Mouse (Mus musculus) forebrain, embryonic 11.5 days (tissue): ENCODE data around the gene Cped1. TPM values are rescaled to one million over a fixed set of nuclear protein-coding genes. Genes with fewer than 3 reads are reported as not detected.

Source experiments
- ATAC-seq: fragments of 200-750 bp; cut with Nextera tagmentation; replicated peaks from 2 replicates; pipeline ENCODE4 v1.8.0; 2017; ENCODE audit warnings: moderate TSS enrichment; ENCODE audit not compliant: low FRiP score
- DNase-seq: peaks from one replicate; pipeline ENCODE4 v3.0.0-alpha.2; 2017; ENCODE audit warnings: low spot score
- H3K27ac ChIP-seq: fragments of 300-500 bp; sonication (generic); 2 replicates; pipeline ENCODE4 v1.5.1; 2014; ENCODE audit warnings: low read depth, low read length
- H3K27me3 ChIP-seq: fragments of 300-500 bp; sonication (generic); 2 replicates; pipeline ENCODE4 v1.6.1; 2014; ENCODE audit warnings: mild to moderate bottlenecking, low read length, mixed read lengths; ENCODE audit not compliant: control insufficient read depth, insufficient read depth
- H3K36me3 ChIP-seq: fragments of 300-500 bp; sonication (generic); 2 replicates; pipeline ENCODE4 v1.6.1; 2014; ENCODE audit warnings: mild to moderate bottlenecking, low read length, moderate library complexity, mixed read lengths; ENCODE audit not compliant: control insufficient read depth, insufficient read depth
- H3K4me1 ChIP-seq: fragments of 300-500 bp; sonication (generic); replicated peaks from 2 replicates; pipeline ENCODE4 v1.6.1; 2014; ENCODE audit warnings: low read length, mixed read lengths; ENCODE audit not compliant: control insufficient read depth, insufficient read depth
- H3K4me2 ChIP-seq: fragments of 300-500 bp; sonication (generic); 2 replicates; pipeline ENCODE4 v1.6.1; 2014; ENCODE audit warnings: low read depth, mild to moderate bottlenecking, low read length, moderate library complexity, mixed read lengths; ENCODE audit not compliant: severe bottlenecking
- H3K4me3 ChIP-seq: fragments of 300-500 bp; sonication (generic); 2 replicates; pipeline ENCODE4 v1.5.1; 2014; ENCODE audit warnings: low read depth, low read length
- H3K9ac ChIP-seq: fragments of 300-500 bp; sonication (generic); 2 replicates; pipeline ENCODE4 v1.6.1; 2014; ENCODE audit warnings: low read length
- H3K9me3 ChIP-seq: fragments of 300-500 bp; sonication (generic); 2 replicates; pipeline ENCODE4 v1.6.1; 2016; ENCODE audit warnings: low read length, mixed read lengths; ENCODE audit not compliant: control insufficient read depth
- WGBS: fragments of 180-500 bp; shearing (Covaris S2); extraction: QIAGEN DNeasy Blood & Tissue Kit; methylation state at CpG from one replicate; pipeline ENCODE4 v1.1.7; 2014; 5-methylcytosine and 5-hydroxymethylcytosine counted together
- polyA plus RNA-seq: library from polyadenylated mRNA; unstranded; fragments of >200 nt; fragmentation: Nextera tagmentation; extraction: Ambion mirVana; gene quantifications from 2 replicates; pipeline ENCODE4 v1.2.1, GENCODE M21; 2014

The Cped1 gene
- polyA plus RNA-seq, 1 experiment from 2014 or later: 17.2 TPM

DNA sequence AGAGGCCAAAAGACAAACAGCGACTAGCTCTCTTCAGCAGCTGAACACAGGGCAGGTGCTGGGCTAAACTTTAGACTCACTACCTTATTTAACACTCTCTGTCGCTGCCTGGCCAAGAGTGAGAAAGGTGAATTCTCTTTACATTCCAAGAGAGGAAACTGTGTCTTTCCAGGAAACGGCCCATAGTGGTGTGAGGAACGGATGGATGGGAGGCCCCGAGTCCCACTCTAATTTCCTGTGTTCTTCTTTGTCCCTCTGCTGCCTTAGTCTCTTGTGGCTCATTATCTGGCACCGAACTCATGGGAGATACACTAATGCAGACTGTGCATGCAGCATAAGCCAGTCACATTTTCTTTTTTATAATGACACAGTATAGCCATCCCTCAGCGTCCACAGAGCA is 31.9 kb downstream of the Cped1 start:
- Histone ChIP-seq H3K36me3 (no peaks in the 10 kb centered on the region), H3K4me1 (no peaks in the 10 kb centered on the region), H3K27ac (no peak overlapping the region), H3K4me2 (no peak overlapping the region), H3K9ac (no peak overlapping the region), H3K9me3 (no peaks in the 10 kb centered on the region), H3K4me3 (no peak overlapping the region), H3K27me3 (no peaks in the 10 kb centered on the region)
- 73% methylated on average over 7 of the region's 7 CpGs for WGBS
- ATAC-seq (no peak), DNase-seq (no peak)

DNA sequence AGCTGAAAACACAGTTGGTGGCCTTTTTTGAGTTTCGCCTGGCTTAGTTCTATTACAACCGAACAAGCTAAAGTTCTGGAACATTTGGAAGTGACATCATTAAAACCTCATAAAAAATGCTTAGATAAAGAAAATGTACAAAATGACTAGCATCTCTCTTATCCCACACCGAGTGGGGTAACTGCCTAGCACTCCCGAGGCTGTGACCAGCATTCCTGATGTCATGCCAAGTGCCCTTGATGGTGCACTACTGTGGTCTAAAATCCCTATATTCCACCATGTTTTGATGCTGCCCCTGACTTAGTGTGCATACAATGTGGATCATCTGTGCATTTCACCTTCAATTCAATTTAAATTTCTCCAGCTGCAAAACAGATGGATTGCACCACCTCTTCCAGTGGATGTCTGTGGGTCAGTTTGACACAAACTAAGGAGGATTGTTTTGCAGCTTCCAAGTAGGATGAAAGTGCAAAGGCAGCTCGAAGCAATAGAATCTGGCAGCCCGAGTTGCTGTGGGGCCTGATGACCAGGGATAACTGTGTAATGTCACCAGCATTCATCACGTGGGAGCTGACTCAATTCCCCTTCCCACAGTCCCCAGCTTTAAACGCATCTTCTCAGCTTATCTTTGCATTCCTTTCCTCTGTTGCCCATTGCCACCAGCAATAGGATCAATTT is 33.2 kb downstream of the Cped1 start:
- H3K27ac ChIP-seq: no peak overlapping the region
- DNase-seq (no peak), ATAC-seq (no peak)
- H3K36me3 ChIP-seq: no peaks in the 10 kb centered on the region
- no peak overlapping the region for H3K9ac ChIP-seq
- no peak overlapping the region for H3K4me2 ChIP-seq
- H3K4me3 ChIP-seq: no peak overlapping the region
- no peaks in the 10 kb centered on the region for H3K27me3 ChIP-seq
- no peaks in the 10 kb centered on the region for H3K4me1 ChIP-seq
- H3K9me3 ChIP-seq: no peaks in the 10 kb centered on the region
- 74% methylated on average over 8 of the region's 8 CpGs for WGBS

DNA sequence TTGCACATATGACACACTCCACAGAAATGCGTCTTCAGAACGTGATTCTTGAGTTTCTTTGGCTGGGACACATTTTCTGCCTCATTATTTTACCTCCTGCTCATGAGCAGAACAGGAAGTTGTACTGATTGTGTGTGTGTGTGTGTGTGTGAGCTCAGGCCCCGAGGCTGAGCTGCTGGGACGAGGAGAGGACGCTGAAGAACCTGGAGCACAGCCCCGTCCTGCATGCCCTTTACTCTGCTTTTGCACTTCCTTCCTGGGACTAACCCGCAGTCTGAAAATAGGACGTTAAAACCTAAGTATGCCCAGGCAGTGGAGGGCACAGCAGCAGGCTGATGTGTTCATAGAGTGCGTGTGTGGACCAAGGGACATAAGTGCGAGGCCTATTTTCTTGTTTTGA is 33.9 kb downstream of the Cped1 start:
- Histone ChIP-seq H3K4me2 (no peak overlapping the region), H3K9me3 (no peaks in the 10 kb centered on the region), H3K27ac (no peak overlapping the region), H3K9ac (no peak overlapping the region), H3K36me3 (no peaks in the 10 kb centered on the region), H3K4me1 (no peaks in the 10 kb centered on the region), H3K4me3 (no peak overlapping the region), H3K27me3 (no peaks in the 10 kb centered on the region)
- ATAC-seq: no peak
- DNase-seq: no peak
- WGBS: 63% methylated on average over 10 of the region's 10 CpGs

DNA sequence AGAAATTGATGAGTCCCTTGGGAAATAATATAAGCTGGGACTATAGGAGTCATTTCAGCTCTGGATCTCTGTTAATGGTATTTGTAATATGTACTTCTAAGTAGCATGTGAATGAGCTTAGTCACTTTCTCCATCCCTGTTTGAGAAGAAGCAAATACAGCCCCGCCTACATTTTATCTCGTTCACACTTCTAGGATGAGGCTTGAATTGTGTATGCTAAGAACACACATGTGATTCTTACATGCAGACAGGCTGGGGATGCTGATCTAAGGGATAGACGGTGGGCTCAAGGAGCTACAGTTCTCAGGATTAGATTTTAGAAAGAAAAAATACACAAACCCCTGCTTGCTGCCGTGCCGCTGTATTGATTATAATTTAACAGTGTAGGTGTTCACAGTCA is 35.0 kb downstream of the Cped1 start:
- DNase-seq (no peak), ATAC-seq (no peak)
- H3K9ac ChIP-seq: no peak overlapping the region
- H3K9me3 ChIP-seq: no peaks in the 10 kb centered on the region
- H3K4me3 ChIP-seq: no peak overlapping the region
- H3K4me2 ChIP-seq: no peak overlapping the region
- no peak overlapping the region for H3K27ac ChIP-seq
- WGBS: 85% methylated on average over 5 of the region's 5 CpGs
- no peaks in the 10 kb centered on the region for H3K4me1 ChIP-seq
- no peaks in the 10 kb centered on the region for H3K27me3 ChIP-seq
- no peaks in the 10 kb centered on the region for H3K36me3 ChIP-seq

DNA sequence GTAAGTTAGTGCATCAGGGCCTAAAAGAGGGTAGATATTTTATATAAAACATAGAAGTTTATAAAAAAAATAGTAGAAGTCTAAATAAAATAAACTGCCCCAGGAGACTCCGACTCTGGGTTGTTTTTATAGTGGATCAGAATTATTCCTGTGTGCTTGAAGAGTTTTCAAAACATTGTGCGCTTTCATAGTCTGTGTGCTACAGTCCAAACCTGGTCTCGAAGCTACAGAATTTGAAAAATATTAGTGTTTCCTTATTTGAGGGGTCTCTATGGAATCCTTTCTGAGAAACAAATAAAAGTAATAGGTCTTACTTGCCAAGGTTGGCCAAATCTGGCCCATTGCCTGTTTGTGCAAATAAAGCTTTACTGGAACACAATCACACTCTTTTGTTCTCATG is 35.6 kb downstream of the Cped1 start:
- ATAC-seq: no peak
- Histone ChIP-seq H3K9ac (no peak overlapping the region), H3K36me3 (no peaks in the 10 kb centered on the region), H3K4me2 (no peak overlapping the region), H3K4me3 (no peak overlapping the region), H3K27ac (no peak overlapping the region), H3K27me3 (no peaks in the 10 kb centered on the region), H3K9me3 (no peaks in the 10 kb centered on the region), H3K4me1 (no peaks in the 10 kb centered on the region)
- DNase-seq: no peak
- 90% methylated on average over 3 of the region's 3 CpGs for WGBS

DNA sequence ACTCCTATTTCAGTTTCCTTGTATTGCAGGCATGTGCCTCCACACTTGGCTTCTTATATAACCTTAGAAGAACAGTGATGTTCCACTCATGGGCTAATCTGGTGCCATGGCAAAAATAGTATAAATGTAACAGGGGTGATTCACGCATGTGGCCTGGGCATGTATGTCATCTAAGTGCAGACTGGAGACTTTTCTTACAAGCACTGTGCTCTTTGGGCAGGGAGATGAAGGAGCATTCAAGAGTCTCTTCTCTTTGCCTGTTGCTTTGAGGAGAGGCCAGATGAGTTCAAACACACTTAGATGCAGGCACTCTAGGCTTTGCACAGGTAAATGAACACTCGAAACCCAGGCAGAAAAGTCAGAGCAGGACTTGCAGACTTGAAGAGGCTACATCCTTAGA is 38.5 kb downstream of the Cped1 start:
- Histone ChIP-seq H3K27me3 (no peaks in the 10 kb centered on the region), H3K4me2 (no peak overlapping the region), H3K36me3 (no peaks in the 10 kb centered on the region), H3K4me3 (no peak overlapping the region), H3K4me1 (no peaks in the 10 kb centered on the region), H3K9ac (no peak overlapping the region), H3K27ac (no peak overlapping the region), H3K9me3 (no peaks in the 10 kb centered on the region)
- ATAC-seq (no peak), DNase-seq (no peak)
- WGBS: 93% methylated on average over 2 of the region's 2 CpGs

DNA sequence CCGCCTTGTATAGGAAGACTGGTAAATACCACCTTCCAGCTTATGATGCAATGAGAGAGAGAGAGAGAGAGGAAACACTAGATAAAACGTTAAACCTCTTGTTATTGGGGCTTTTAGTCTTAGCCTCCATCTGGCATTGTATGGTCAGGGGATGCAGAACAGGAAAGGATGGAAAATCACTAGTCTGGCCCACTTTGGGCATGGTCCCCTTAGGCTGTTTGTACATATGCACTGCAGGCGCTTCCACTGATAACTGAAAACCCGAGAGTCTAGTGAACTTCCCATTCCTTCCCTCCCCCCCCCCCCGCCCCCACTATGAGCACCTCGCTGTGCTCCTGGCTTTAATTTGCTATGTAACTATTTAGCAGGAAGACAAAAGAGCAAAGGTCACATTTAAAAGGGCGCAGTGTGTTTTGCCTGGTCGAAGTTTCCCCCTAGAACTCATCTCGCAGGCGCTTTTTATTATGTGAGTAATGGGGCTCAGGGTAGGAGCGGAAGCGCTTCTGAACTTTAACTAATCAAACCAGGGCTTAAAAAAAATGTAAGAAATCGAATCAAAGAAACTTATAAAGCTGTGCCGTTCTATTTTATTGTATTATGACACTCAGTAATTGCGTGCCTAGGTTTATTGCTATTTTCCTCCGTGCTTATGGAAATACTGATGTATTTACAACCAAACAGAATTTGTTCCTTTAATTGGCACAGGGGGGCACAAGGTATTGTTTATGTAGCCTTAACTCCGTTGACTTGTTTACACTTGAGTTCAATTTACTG is 40.1 kb downstream of the Cped1 start:
- H3K27ac ChIP-seq: no peak overlapping the region
- DNase-seq (peak; percentile 60), ATAC-seq (peak; percentile 66)
- H3K9ac ChIP-seq: no peak overlapping the region
- H3K4me3 ChIP-seq: peak overlapping the region; percentile 8; the same call in 1 of the 2 replicates
- H3K9me3 ChIP-seq: no peaks in the 10 kb centered on the region
- no peaks in the 10 kb centered on the region for H3K27me3 ChIP-seq
- no peaks in the 10 kb centered on the region for H3K36me3 ChIP-seq
- 13% methylated on average over 16 of the region's 17 CpGs for WGBS
- no peaks in the 10 kb centered on the region for H3K4me1 ChIP-seq
- H3K4me2 ChIP-seq: peak overlapping the region; percentile 46

DNA sequence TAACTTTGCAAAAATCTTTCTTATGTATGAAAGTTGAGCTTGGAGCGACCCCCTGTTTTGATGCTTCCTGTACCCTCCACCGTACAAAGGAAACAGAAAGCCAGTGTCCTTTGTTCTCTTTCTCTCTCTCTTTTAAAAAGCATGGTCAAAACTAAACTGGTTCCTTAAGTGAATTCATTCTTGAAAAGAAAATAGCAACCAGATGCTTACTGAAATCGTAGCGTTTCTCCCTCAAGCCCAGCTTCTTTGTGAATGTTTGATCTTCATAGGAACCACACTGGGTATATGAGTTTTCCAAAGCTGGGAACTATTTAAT is 40.6 kb downstream of the Cped1 start:
- H3K9me3 ChIP-seq: no peaks in the 10 kb centered on the region
- H3K4me3 ChIP-seq: no peak overlapping the region
- peak; percentile 52; the same call in 1 of the 2 replicates for ATAC-seq
- H3K27me3 ChIP-seq: no peaks in the 10 kb centered on the region
- no peak for DNase-seq
- H3K4me1 ChIP-seq: no peaks in the 10 kb centered on the region
- H3K36me3 ChIP-seq: no peaks in the 10 kb centered on the region
- H3K27ac ChIP-seq: no peak overlapping the region
- H3K9ac ChIP-seq: no peak overlapping the region
- WGBS: 11% methylated on average over 4 of the region's 4 CpGs
- H3K4me2 ChIP-seq: peak overlapping the region; percentile 46; the same call in 1 of the 2 replicates
